Comparison of ENCODE assay signal across 29 mouse cellular contexts in the genomic region with DNA sequence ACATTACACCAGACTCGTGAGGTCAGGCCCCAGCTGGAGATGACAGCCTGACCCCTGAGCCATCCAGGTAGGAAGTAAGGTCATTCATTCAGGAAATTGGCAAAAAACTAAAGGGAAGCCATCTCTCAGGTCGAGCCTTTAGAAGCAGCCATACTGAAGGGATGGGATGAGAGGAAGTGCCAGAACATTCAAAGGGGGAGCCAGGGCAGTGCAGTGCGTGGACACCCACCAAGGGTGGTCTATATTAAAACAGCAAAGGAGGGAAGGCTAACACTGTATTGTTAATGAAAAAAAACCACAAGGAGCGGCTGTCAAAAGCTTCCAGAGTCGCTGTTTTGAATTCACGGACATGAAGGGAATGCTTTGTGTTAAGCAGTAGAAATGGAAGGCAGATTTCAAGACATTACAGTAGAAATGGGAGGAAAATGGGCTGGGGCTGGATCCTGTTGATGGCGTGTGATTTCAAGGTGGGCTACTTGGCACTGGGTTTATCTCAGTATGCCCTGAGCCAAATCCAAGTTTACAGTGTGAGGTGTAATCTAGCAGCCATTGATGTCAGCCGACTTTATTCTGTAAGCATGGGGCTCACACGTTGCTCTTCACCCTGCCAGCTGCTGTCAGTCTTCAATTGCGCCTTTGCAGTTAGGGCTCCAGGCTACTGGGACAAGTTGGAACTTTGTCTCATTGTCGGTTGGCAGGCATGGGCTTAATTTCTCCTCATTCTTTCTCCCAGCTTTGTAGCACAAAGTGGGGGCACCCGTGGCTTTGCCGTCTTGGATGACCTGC.
DNase-seq lines count a peak whose midpoint lies in the region; ATAC-seq and TF ChIP-seq lines count a peak whose summit lies in the region.
"Had no signal": no experiment of that assay in that cellular context is flagged by ENCODE, and none has a peak within 500 bp of the region (broad histone marks: within the 10 kb centered on the region; RNA-seq: fewer than 3 reads in every experiment).

No protein-coding gene starts in this region.

- peak overlapping the region; percentile 20; the same call in 1 of the 2 replicates for H3K4me2 ChIP-seq in embryonic facial prominence, embryonic 13.5 days
- no peak overlapping the region for H3K4me2 ChIP-seq in hindbrain, postnatal 0 days (ENCODE audit: low read depth, low read length)
- H3K4me2 ChIP-seq in midbrain, embryonic 16.5 days (ENCODE audit: low read length) = no peak overlapping the region
- H3K4me2 ChIP-seq: embryonic facial prominence, embryonic 12.5 days; heart, embryonic 11.5 days; hindbrain, embryonic 13.5 days; lung, embryonic 15.5 days; neural tube, embryonic 15.5 days had no signal

- H3K27ac ChIP-seq in embryonic facial prominence, embryonic 13.5 days = no peak overlapping the region
- H3K27ac ChIP-seq in embryonic facial prominence, embryonic 10.5 days (replicated peaks) = no peak overlapping the region
- H3K27ac ChIP-seq in hindbrain, postnatal 0 days = no peak overlapping the region
- H3K27ac ChIP-seq in hindbrain, embryonic 10.5 days = no peak overlapping the region
- no peak overlapping the region; the same call in 1 of the 2 replicates for H3K27ac ChIP-seq in midbrain, embryonic 16.5 days (ENCODE audit: low read length)
- H3K27ac ChIP-seq: embryonic facial prominence, embryonic 12.5 days; hindbrain, embryonic 13.5 days; liver, embryonic 14.5 days; lung, embryonic 15.5 days; neural tube, embryonic 15.5 days had no signal

- no peak for DNase-seq in embryonic facial prominence, embryonic 10.5 days (ENCODE audit: low spot score)
- DNase-seq in hindbrain, postnatal 0 days (ENCODE audit: low spot score) = peak; percentile 4
- no peak for DNase-seq in hindbrain, embryonic 10.5 days (ENCODE audit: low spot score)
- peak; percentile 71 for DNase-seq in brain, embryonic 14.5 days (ENCODE audit: low read depth)
- DNase-seq: adrenal gland, adult 8-10 months; cerebellum, adult 11 months; cerebellum, adult 9-10 months; cerebellum, postnatal 36 days; gastrocnemius, postnatal 14 days; heart, postnatal 36 days; kidney, adult 9 months; kidney, postnatal 10 days; layer of hippocampus, adult 9-11 months; liver; lung, postnatal 4 days; retina, postnatal 1 day; right cerebral cortex, postnatal 14 days had no signal

- H3K4me1 ChIP-seq in embryonic facial prominence, embryonic 13.5 days = peaks cover 25% of the 10 kb centered on the region
- peaks cover 19% of the 10 kb centered on the region for H3K4me1 ChIP-seq in embryonic facial prominence, embryonic 10.5 days
- H3K4me1 ChIP-seq in hindbrain, postnatal 0 days (ENCODE audit: insufficient read depth, low read length) = no peaks in the 10 kb centered on the region
- H3K4me1 ChIP-seq in hindbrain, embryonic 10.5 days (replicated peaks) = no peaks in the 10 kb centered on the region
- no peaks in the 10 kb centered on the region for H3K4me1 ChIP-seq in midbrain, embryonic 16.5 days (ENCODE audit: control insufficient read depth, insufficient read depth, low read length)
- H3K4me1 ChIP-seq: hindbrain, embryonic 13.5 days; lung, embryonic 15.5 days; neural tube, embryonic 15.5 days had no signal

- no peaks in the 10 kb centered on the region for H3K9me3 ChIP-seq in embryonic facial prominence, embryonic 13.5 days
- H3K9me3 ChIP-seq in embryonic facial prominence, embryonic 10.5 days = no peaks in the 10 kb centered on the region
- no peaks in the 10 kb centered on the region for H3K9me3 ChIP-seq in hindbrain, postnatal 0 days (ENCODE audit: low read length)
- no peaks in the 10 kb centered on the region for H3K9me3 ChIP-seq in hindbrain, embryonic 10.5 days
- no peaks in the 10 kb centered on the region for H3K9me3 ChIP-seq in midbrain, embryonic 16.5 days (replicated peaks; ENCODE audit: control insufficient read depth, low read length, poor library complexity, severe bottlenecking)
- H3K9me3 ChIP-seq: embryonic facial prominence, embryonic 12.5 days; hindbrain, embryonic 13.5 days; lung, embryonic 15.5 days; neural tube, embryonic 15.5 days had no signal

- 0 out of 2 replicates have a peak, but pooled peaks cover 3% of the 10 kb centered on the region for H3K27me3 ChIP-seq in embryonic facial prominence, embryonic 13.5 days
- no peaks in the 10 kb centered on the region for H3K27me3 ChIP-seq in embryonic facial prominence, embryonic 10.5 days (replicated peaks; ENCODE audit: low read depth, poor library complexity, severe bottlenecking)
- no peaks in the 10 kb centered on the region for H3K27me3 ChIP-seq in hindbrain, postnatal 0 days (ENCODE audit: insufficient read depth, low read length)
- no peaks in the 10 kb centered on the region for H3K27me3 ChIP-seq in hindbrain, embryonic 10.5 days (ENCODE audit: insufficient read depth, poor library complexity, severe bottlenecking)
- no peaks in the 10 kb centered on the region for H3K27me3 ChIP-seq in midbrain, embryonic 16.5 days (ENCODE audit: control insufficient read depth, insufficient read depth, low read depth, low read length)
- H3K27me3 ChIP-seq: embryonic facial prominence, embryonic 12.5 days; hindbrain, embryonic 13.5 days; lung, embryonic 15.5 days; neural tube, embryonic 15.5 days had no signal

- no peaks in the 10 kb centered on the region for H3K36me3 ChIP-seq in embryonic facial prominence, embryonic 13.5 days
- no peaks in the 10 kb centered on the region for H3K36me3 ChIP-seq in embryonic facial prominence, embryonic 10.5 days (replicated peaks)
- no peaks in the 10 kb centered on the region for H3K36me3 ChIP-seq in hindbrain, postnatal 0 days (ENCODE audit: insufficient read depth, low read length)
- H3K36me3 ChIP-seq in hindbrain, embryonic 10.5 days = no peaks in the 10 kb centered on the region
- no peaks in the 10 kb centered on the region for H3K36me3 ChIP-seq in midbrain, embryonic 16.5 days (ENCODE audit: control insufficient read depth, insufficient read depth, low read length)
- H3K36me3 ChIP-seq: embryonic facial prominence, embryonic 12.5 days; G1E; hindbrain, embryonic 13.5 days; lung, embryonic 15.5 days; neural tube, embryonic 15.5 days had no signal

- TF ChIP-seq CTCF in hindbrain, postnatal 0 days (IDR thresholded peaks at IDR 0.05; ENCODE audit: low read depth) = no peak
- no peak for TF ChIP-seq CTCF in brain, embryonic 14.5 days (IDR thresholded peaks at IDR 0.05; ENCODE audit: borderline replicate concordance, extremely low read depth, insufficient read depth, insufficient read length)

- no peak; the same call in 1 of the 2 replicates for ATAC-seq in embryonic facial prominence, embryonic 13.5 days (ENCODE audit: insufficient number of reproducible peaks, insufficient read depth, low FRiP score, low TSS enrichment, low read depth)
- no peak for ATAC-seq in hindbrain, postnatal 0 days
- ATAC-seq in midbrain, embryonic 16.5 days = peak; percentile 62; the same call in 1 of the 2 replicates
- ATAC-seq in CD4-positive, CD25-positive, alpha-beta regulatory T cell, adult 4 months = no peak
- ATAC-seq: intestine, postnatal 0 days had no signal

- TF ChIP-seq POLR2A in brain, embryonic 14.5 days (IDR thresholded peaks at IDR 0.05; ENCODE audit: borderline replicate concordance, extremely low read depth, insufficient read depth, insufficient read length, poor library complexity, severe bottlenecking) = no peak

- no peak overlapping the region for H3K9ac ChIP-seq in embryonic facial prominence, embryonic 13.5 days
- H3K9ac ChIP-seq in hindbrain, postnatal 0 days (replicated peaks; ENCODE audit: low read length) = no peak overlapping the region
- H3K9ac ChIP-seq in midbrain, embryonic 16.5 days (ENCODE audit: low read depth, low read length) = no peak overlapping the region
- H3K9ac ChIP-seq: embryonic facial prominence, embryonic 12.5 days; hindbrain, embryonic 13.5 days; liver, embryonic 14.5 days; lung, embryonic 15.5 days; neural tube, embryonic 15.5 days had no signal

- H3K4me3 ChIP-seq in embryonic facial prominence, embryonic 13.5 days = no peak overlapping the region
- no peak overlapping the region for H3K4me3 ChIP-seq in embryonic facial prominence, embryonic 10.5 days
- no peak overlapping the region for H3K4me3 ChIP-seq in hindbrain, postnatal 0 days (ENCODE audit: low read length)
- no peak overlapping the region for H3K4me3 ChIP-seq in hindbrain, embryonic 10.5 days
- no peak overlapping the region for H3K4me3 ChIP-seq in midbrain, embryonic 16.5 days (ENCODE audit: low read depth, low read length)
- H3K4me3 ChIP-seq: embryonic facial prominence, embryonic 12.5 days; erythroblast, embryonic 14.5 days; hindbrain, embryonic 13.5 days; lung, embryonic 15.5 days; neural tube, embryonic 15.5 days had no signal

- WGBS in embryonic facial prominence, embryonic 13.5 days = 29% methylated on average over 13 of the region's 13 CpGs
- WGBS in embryonic facial prominence, embryonic 10.5 days = 64% methylated on average over 13 of the region's 13 CpGs
- 52% methylated on average over 13 of the region's 13 CpGs for WGBS in hindbrain, postnatal 0 days
- 71% methylated on average over 13 of the region's 13 CpGs for WGBS in hindbrain, embryonic 10.5 days
- 49% methylated on average over 13 of the region's 13 CpGs for WGBS in midbrain, embryonic 16.5 days

Comparison
In these comparisons a context has a peak if more than half of its experiments do, and no peak if none do; other contexts are left out.
1. DNase-seq: peak in hindbrain, postnatal 0 days (single experiment) and brain, embryonic 14.5 days (single experiment); none in embryonic facial prominence, embryonic 10.5 days (single experiment) and hindbrain, embryonic 10.5 days (single experiment).